Mouse (Mus musculus) CH12.LX (cell line): ENCODE data around the gene Gin1. TPM values are rescaled to one million over a fixed set of nuclear protein-coding genes. Genes with fewer than 3 reads are reported as not detected.

Source experiments
- DNase-seq: peaks from one replicate; pipeline ENCODE4 v3.0.0-alpha.2; 2013; ENCODE audit errors: extremely low read depth
- H3K27ac ChIP-seq: 2 replicates; pipeline ENCODE4 v1.5.1; 2012; ENCODE audit warnings: low read depth, mild to moderate bottlenecking, control low read depth, moderate library complexity; ENCODE audit not compliant: insufficient read depth
- H3K27me3 ChIP-seq: replicated peaks from 2 replicates; pipeline ENCODE3; 2012; ENCODE audit warnings: inconsistent platforms
- H3K36me3 ChIP-seq, 2 experiments: replicated peaks in 1 of 2; 2 replicates each; pipeline versions ENCODE3 to v1.6.1; 2012; ENCODE audit warnings: inconsistent platforms in 1 of 2, low read length in 1 of 2, mild to moderate bottlenecking in 1 of 2, mixed read lengths in 1 of 2, moderate library complexity in 1 of 2; ENCODE audit not compliant: control insufficient read depth in 1 of 2, insufficient read depth in 1 of 2
- H3K4me1 ChIP-seq, 2 experiments: 2 replicates each; pipeline ENCODE4 v1.6.1; 2012; ENCODE audit warnings: inconsistent platforms in 1 of 2, moderate library complexity in 1 of 2; ENCODE audit not compliant: insufficient read depth in 2 of 2, control insufficient read depth in 1 of 2
- H3K4me2 ChIP-seq: 2 replicates; pipeline ENCODE4 v1.6.1; 2012; ENCODE audit warnings: low read depth, mild to moderate bottlenecking, control low read depth; ENCODE audit not compliant: poor library complexity, insufficient read depth, severe bottlenecking
- H3K4me3 ChIP-seq, 3 experiments: fragments of 150-350 bp in 1 of 3; sonication (generic) in 1 of 3; replicated peaks in 1 of 3; 2 replicates each; pipeline versions ENCODE3 to v1.5.1; 2011 to 2012; ENCODE audit warnings: low read depth in 2 of 3, low read length in 2 of 3, mild to moderate bottlenecking in 2 of 3, moderate library complexity in 2 of 3, control low read depth in 1 of 3, improper control_type of control experiment in 1 of 3, inconsistent platforms in 1 of 3, mixed read lengths in 1 of 3; ENCODE audit not compliant: poor library complexity in 1 of 3
- H3K79me2 ChIP-seq: replicated peaks from 2 replicates; pipeline ENCODE4 v1.6.1; 2012; ENCODE audit warnings: mild to moderate bottlenecking, moderate library complexity; ENCODE audit not compliant: control insufficient read depth, poor library complexity, insufficient read depth, severe bottlenecking; ENCODE audit errors: extremely low read depth
- H3K9ac ChIP-seq: 2 replicates; pipeline ENCODE4 v1.6.1; 2012; ENCODE audit warnings: low read depth, mild to moderate bottlenecking, control low read depth, moderate library complexity; ENCODE audit not compliant: insufficient read depth
- H3K9me3 ChIP-seq: replicated peaks from 2 replicates; pipeline ENCODE3; 2012; ENCODE audit warnings: low read length, inconsistent platforms, mixed read lengths
- BHLHE40 ChIP-seq: IDR thresholded peaks from 2 replicates; pipeline ENCODE4 v1.6.1; 2011; ENCODE audit warnings: mild to moderate bottlenecking, low read depth, low read length, improper control_type of control experiment
- E2F4 ChIP-seq: IDR thresholded peaks from 2 replicates; pipeline ENCODE4 v1.6.1; 2011; ENCODE audit warnings: low read depth, low read length, improper control_type of control experiment; ENCODE audit not compliant: insufficient replicate concordance
- HCFC1 ChIP-seq: IDR thresholded peaks from 2 replicates; pipeline ENCODE4 v1.6.1; 2012; ENCODE audit warnings: low read depth, mild to moderate bottlenecking, inconsistent platforms, low read length, improper control_type of control experiment
- IRF4 ChIP-seq: IDR thresholded peaks from 2 replicates; pipeline ENCODE4 v1.6.1; 2014; ENCODE audit warnings: low read depth, mild to moderate bottlenecking, inconsistent platforms, low read length, improper control_type of control experiment
- JUN ChIP-seq: IDR thresholded peaks from 2 replicates; pipeline ENCODE4 v1.6.1; 2011; ENCODE audit warnings: low read depth, mild to moderate bottlenecking, low read length, improper control_type of control experiment, moderate library complexity; ENCODE audit not compliant: insufficient read depth
- MAX ChIP-seq: IDR thresholded peaks from 2 replicates; pipeline ENCODE4 v1.6.1; 2011; ENCODE audit warnings: low read length, improper control_type of control experiment
- MAZ ChIP-seq: IDR thresholded peaks from 2 replicates; pipeline ENCODE4 v1.6.1; 2012; ENCODE audit warnings: low read depth, mild to moderate bottlenecking, inconsistent platforms, low read length, improper control_type of control experiment, moderate library complexity
- MXI1 ChIP-seq: IDR thresholded peaks from 2 replicates; pipeline ENCODE4 v1.6.1; 2011; ENCODE audit warnings: mild to moderate bottlenecking, low read depth, low read length, improper control_type of control experiment
- NELFE ChIP-seq: IDR thresholded peaks from 2 replicates; pipeline ENCODE4 v1.6.1; 2011; ENCODE audit warnings: low read depth, low read length, improper control_type of control experiment
- NRF1 ChIP-seq: IDR thresholded peaks from 2 replicates; pipeline ENCODE4 v1.6.1; 2014; ENCODE audit warnings: low read depth, mild to moderate bottlenecking, inconsistent platforms, low read length, improper control_type of control experiment, moderate library complexity
- RCOR1 ChIP-seq: conservative IDR thresholded peaks from 2 replicates; pipeline ENCODE4 v1.6.1; 2012; ENCODE audit warnings: low read depth, mild to moderate bottlenecking, inconsistent platforms, low read length, improper control_type of control experiment
- TBP ChIP-seq: conservative IDR thresholded peaks from 2 replicates; pipeline ENCODE4 v1.6.1; 2011; ENCODE audit warnings: low read depth, low read length, improper control_type of control experiment
- USF1 ChIP-seq: IDR thresholded peaks from 2 replicates; pipeline ENCODE4 v1.6.1; 2014; ENCODE audit warnings: low read depth, mild to moderate bottlenecking, inconsistent platforms, low read length, improper control_type of control experiment
- USF2 ChIP-seq: conservative IDR thresholded peaks from 2 replicates; pipeline ENCODE4 v1.6.1; 2011; ENCODE audit warnings: low read depth, low read length, improper control_type of control experiment
- ZKSCAN1 ChIP-seq: IDR thresholded peaks from 2 replicates; pipeline ENCODE4 v1.6.1; 2012; ENCODE audit warnings: low read depth, inconsistent platforms, low read length, improper control_type of control experiment, borderline replicate concordance
- ZNF384 ChIP-seq: IDR thresholded peaks from 2 replicates; pipeline ENCODE4 v1.6.1; 2012; ENCODE audit warnings: low read depth, low read length, improper control_type of control experiment, inconsistent platforms
- dilution Hi-C: fragments of 300-500 bp; cut with MboI; formaldehyde crosslinking; loops from 2 replicates; pipeline ENCODE4 v1.14.3; 2020; ENCODE audit warnings: low sequenced_read_pairs; ENCODE audit not compliant: extremely low pct_unique_long_range_greater_than_20kb, extremely low pct_ligation_motif_present
- in situ Hi-C: fragments of 300-500 bp; cut with MboI; formaldehyde crosslinking; loops from 3 replicates; pipeline ENCODE4 v1.14.3; 2019; ENCODE audit warnings: low sequenced_read_pairs, low pct_ligation_motif_present, low pct_unique_long_range_greater_than_20kb, mixed read lengths
- polyA plus RNA-seq: library from polyadenylated mRNA; unstranded; fragments of >175 nt; gene quantifications from 2 replicates; pipeline ENCODE4 v1.2.1, GENCODE M21; 2012; ENCODE audit warnings: low read depth; ENCODE audit not compliant: insufficient read length
- total RNA-seq, 2 experiments: library from RNA; depleted of rRNA; stranded (reverse); fragments of 300-350 nt in 1 of 2; fragments of >200 nt in 1 of 2; gene quantifications; 2 replicates each; pipeline ENCODE4 v1.2.3; 2012 to 2014

The Gin1 gene
- total and polyA plus RNA-seq, 3 experiments = 5.8 to 16.2 (median 10.4) TPM

DNA sequence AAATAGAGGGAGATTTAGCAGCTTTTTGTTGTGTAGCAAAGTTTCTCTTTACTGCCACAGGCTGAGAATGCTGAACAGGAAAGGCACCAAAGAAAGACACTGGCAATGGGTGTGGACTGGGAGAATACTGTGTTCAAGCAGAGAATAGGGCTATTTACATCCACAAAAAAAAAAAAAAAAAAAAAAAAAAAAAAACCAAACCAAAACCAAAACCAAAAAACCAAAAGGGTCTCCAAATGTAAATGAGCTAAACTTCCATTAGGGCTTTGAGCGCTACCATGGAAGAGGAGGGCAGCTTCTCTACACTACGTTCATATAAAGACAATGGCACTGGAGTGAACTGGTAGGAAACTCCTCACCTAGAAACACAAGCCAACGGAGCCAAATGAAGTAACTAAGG, 51.3 kb downstream of the Gin1 start:
- Histone ChIP-seq H3K79me2 (no peaks in the 10 kb centered on the region), H3K4me1 (no peaks in the 10 kb centered on the region), H3K4me3 (no peak overlapping the region), H3K27ac (no peak overlapping the region), H3K9ac (no peak overlapping the region), H3K9me3 (no peaks in the 10 kb centered on the region), H3K4me2 (no peak overlapping the region), H3K36me3 (no peaks in the 10 kb centered on the region), H3K27me3 (no peaks in the 10 kb centered on the region)
- in situ Hi-C loops (no loop called here), dilution Hi-C loops (no loop called here)
- TF ChIP-seq ZKSCAN1 (no peak), ZNF384 (peak; percentile 67), USF2 (no peak), USF1 (no peak), NRF1 (no peak)
- DNase-seq = no peak

DNA sequence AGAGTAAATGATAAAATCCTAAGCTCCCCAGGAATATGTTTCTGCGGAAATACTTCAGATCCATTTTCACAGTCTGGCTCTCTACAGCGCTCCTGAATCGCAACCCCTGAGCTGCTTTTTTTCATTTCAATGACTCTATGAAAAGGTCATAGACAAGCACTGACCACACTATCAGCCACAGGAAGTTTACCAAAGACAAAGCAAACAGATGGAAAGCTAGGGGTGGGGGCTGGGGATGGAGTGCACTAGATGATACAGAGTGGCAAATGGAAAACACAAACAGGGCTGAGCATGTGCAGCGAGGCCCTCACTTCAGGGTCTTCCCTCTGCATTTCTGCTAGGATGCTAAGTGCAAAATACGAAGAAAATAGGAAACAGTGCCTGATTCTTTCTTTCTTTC, 52.2 kb downstream of the Gin1 start:
- TF ChIP-seq E2F4 (no peak), BHLHE40 (no peak), MAX (no peak), IRF4 (no peak), JUN (no peak), HCFC1 (no peak), NELFE (no peak), MXI1 (no peak), MAZ (no peak), RCOR1 (no peak), TBP (no peak), ZKSCAN1 (no peak)
- no peak for DNase-seq
- in situ Hi-C loops = no loop called here

More for the DNA sequence above, 52.2 kb downstream of the Gin1 start:
- H3K4me2 ChIP-seq = no peak overlapping the region
- dilution Hi-C loops = no loop called here
- no peak overlapping the region for H3K9ac ChIP-seq
- no peaks in the 10 kb centered on the region for H3K36me3 ChIP-seq
- H3K4me3 ChIP-seq = no peak overlapping the region
- no peaks in the 10 kb centered on the region for H3K9me3 ChIP-seq
- no peaks in the 10 kb centered on the region for H3K27me3 ChIP-seq
- no peak overlapping the region for H3K27ac ChIP-seq
- H3K79me2 ChIP-seq = no peaks in the 10 kb centered on the region
- no peaks in the 10 kb centered on the region for H3K4me1 ChIP-seq
